Mouse (Mus musculus) ES-E14 (cell line): Measurements from ENCODE around the gene Ppp2r3a.

Source experiments
- HCFC1 ChIP-seq: IDR thresholded peaks from 2 replicates; pipeline ENCODE4 v1.6.1; 2012; ENCODE audit warnings: low read length, inconsistent platforms, borderline replicate concordance; ENCODE audit not compliant: insufficient read depth
- MAFK ChIP-seq: IDR thresholded peaks from 2 replicates; pipeline ENCODE4 v1.6.1; 2014; ENCODE audit warnings: mild to moderate bottlenecking, low read depth, low read length, inconsistent platforms; ENCODE audit not compliant: insufficient read depth
- ZC3H11A ChIP-seq: IDR thresholded peaks from 2 replicates; pipeline ENCODE4 v1.6.1; 2012; ENCODE audit warnings: low read depth, mild to moderate bottlenecking, inconsistent platforms, low read length, borderline replicate concordance
- ZNF384 ChIP-seq: IDR thresholded peaks from 2 replicates; pipeline ENCODE4 v1.6.1; 2012; ENCODE audit warnings: low read depth, low read length, inconsistent platforms

DNA sequence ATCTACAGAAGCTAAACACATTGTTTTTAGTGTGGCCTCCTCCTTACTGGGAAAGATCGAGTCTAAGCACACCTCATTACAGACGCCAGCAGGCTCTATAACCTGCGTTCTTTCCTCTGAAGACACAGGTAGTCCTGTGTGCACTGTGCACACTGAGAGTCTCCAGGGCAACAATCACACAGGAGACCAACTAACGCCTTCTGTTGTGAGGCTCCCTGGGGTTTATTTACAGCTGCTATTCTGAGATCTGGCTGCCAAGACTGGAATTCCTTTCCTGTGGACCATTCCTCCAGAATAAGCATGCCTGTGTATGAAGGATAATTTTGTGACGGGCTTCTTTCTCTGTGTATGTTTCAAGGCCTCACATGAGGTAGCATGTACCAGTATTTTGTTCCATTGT, 51.0 kb downstream of the Ppp2r3a start:
- TF ChIP-seq MAFK (no peak), ZC3H11A (no peak), HCFC1 (no peak), ZNF384 (no peak)
